Comparison of ENCODE assay signal across 38 mouse cellular contexts in genomic region chr1:132206828-132207227, GRCm38 (mm10). TPM values are rescaled to one million over a fixed set of nuclear protein-coding genes. Genes with fewer than 3 reads are reported as not detected.
DNase-seq lines count a peak whose midpoint lies in the region; ATAC-seq and TF ChIP-seq lines count a peak whose summit lies in the region.
"Had no signal": no experiment of that assay in that cellular context is flagged by ENCODE, and none has a peak within 500 bp of the region (broad histone marks: within the 10 kb centered on the region; RNA-seq: fewer than 3 reads in every experiment).

No protein-coding gene starts in this region.

- no peak overlapping the region for H3K9ac ChIP-seq in midbrain, postnatal 0 days (replicated peaks; ENCODE audit: low read length, poor library complexity, severe bottlenecking)
- no peak overlapping the region for H3K9ac ChIP-seq in midbrain, embryonic 11.5 days (ENCODE audit: low read length)
- H3K9ac ChIP-seq: forebrain, embryonic 15.5 days; heart, embryonic 13.5 days; liver, embryonic 14.5 days; neural tube, embryonic 12.5 days; stomach, embryonic 15.5 days had no signal

- H3K36me3 ChIP-seq in midbrain, embryonic 10.5 days: peaks cover 11% of the 10 kb centered on the region; the same call in 1 of the 2 replicates
- no peaks in the 10 kb centered on the region for H3K36me3 ChIP-seq in midbrain, postnatal 0 days (ENCODE audit: insufficient read depth, low read length)
- no peaks in the 10 kb centered on the region for H3K36me3 ChIP-seq in midbrain, embryonic 11.5 days (ENCODE audit: control insufficient read depth, insufficient read depth, low read length)
- H3K36me3 ChIP-seq: forebrain, embryonic 15.5 days; heart, embryonic 13.5 days; stomach, embryonic 15.5 days had no signal

- H3K27ac ChIP-seq in cerebellum, adult 2 months (ENCODE audit: insufficient read depth, low read length): 0 out of 2 replicates have a peak overlapping the region, but pooled peaks have one; percentile 4
- H3K27ac ChIP-seq in midbrain, embryonic 10.5 days (replicated peaks): 0 out of 2 replicates have a peak overlapping the region, but pooled peaks have one; percentile 69
- H3K27ac ChIP-seq in midbrain, postnatal 0 days (ENCODE audit: low read depth, low read length): no peak overlapping the region
- no peak overlapping the region for H3K27ac ChIP-seq in midbrain, embryonic 11.5 days (ENCODE audit: low read depth, low read length)
- peak overlapping the region; percentile 97 for H3K27ac ChIP-seq in olfactory bulb, adult 2 months (ENCODE audit: insufficient read depth, low read depth, low read length)
- H3K27ac ChIP-seq: forebrain, embryonic 15.5 days; heart, embryonic 13.5 days; liver, embryonic 14.5 days; neural tube, embryonic 12.5 days; stomach, embryonic 15.5 days had no signal

- H3K4me1 ChIP-seq in cerebellum, adult 2 months (ENCODE audit: control insufficient read depth, insufficient read depth, low read length): peaks cover 29% of the 10 kb centered on the region
- peaks cover 82% of the 10 kb centered on the region for H3K4me1 ChIP-seq in midbrain, embryonic 10.5 days
- H3K4me1 ChIP-seq in midbrain, postnatal 0 days (ENCODE audit: insufficient read depth, low read length): peaks cover 29% of the 10 kb centered on the region
- peaks cover 28% of the 10 kb centered on the region for H3K4me1 ChIP-seq in midbrain, embryonic 11.5 days (ENCODE audit: control insufficient read depth, insufficient read depth, low read length)
- peaks cover 68% of the 10 kb centered on the region for H3K4me1 ChIP-seq in olfactory bulb, adult 2 months (ENCODE audit: control insufficient read depth, insufficient read depth, low read length)

- WGBS in cerebellum, adult 2 months: 89% methylated on average over 3 of the region's 3 CpGs
- WGBS in midbrain, embryonic 10.5 days: 92% methylated on average over 3 of the region's 3 CpGs
- WGBS in midbrain, postnatal 0 days: 79% methylated on average over 3 of the region's 3 CpGs
- 80% methylated on average over 3 of the region's 3 CpGs for WGBS in midbrain, embryonic 11.5 days
- WGBS in olfactory bulb, adult 2 months: 63% methylated on average over 3 of the region's 3 CpGs

- no peaks in the 10 kb centered on the region for H3K27me3 ChIP-seq in cerebellum, adult 2 months (ENCODE audit: control insufficient read depth, insufficient read depth, low read length)
- peaks cover 17% of the 10 kb centered on the region for H3K27me3 ChIP-seq in midbrain, embryonic 10.5 days (ENCODE audit: low read depth, poor library complexity, severe bottlenecking)
- no peaks in the 10 kb centered on the region for H3K27me3 ChIP-seq in midbrain, postnatal 0 days (ENCODE audit: insufficient read depth, low read length)
- no peaks in the 10 kb centered on the region for H3K27me3 ChIP-seq in midbrain, embryonic 11.5 days (ENCODE audit: control insufficient read depth, insufficient read depth, low read length)
- H3K27me3 ChIP-seq: forebrain, embryonic 15.5 days had no signal

- no peak for DNase-seq in cerebellum, adult 2 months
- DNase-seq in midbrain, embryonic 10.5 days (ENCODE audit: low spot score): no peak
- no peak for DNase-seq in midbrain, postnatal 0 days (ENCODE audit: low spot score)
- DNase-seq in midbrain, embryonic 11.5 days (ENCODE audit: low spot score, missing footprints): peak; percentile 83
- no peak for DNase-seq in lung, postnatal 14 days
- no peak for DNase-seq in cerebellum, postnatal 10 days
- DNase-seq: adrenal gland, postnatal 25 days; cerebellum, adult 18-20 months; gastrocnemius, postnatal 36 days; heart, adult 18-20 months; heart, postnatal 10 days; kidney, adult 9 months; kidney, postnatal 10 days; liver; lung, adult 2 months; lung, postnatal 10 days; retina, postnatal 1 day; right cerebral cortex, postnatal 14 days; thymus, postnatal 14 days had no signal

- H3K9me3 ChIP-seq in midbrain, embryonic 10.5 days (replicated peaks): no peaks in the 10 kb centered on the region
- no peaks in the 10 kb centered on the region for H3K9me3 ChIP-seq in midbrain, postnatal 0 days (ENCODE audit: low read length)
- no peaks in the 10 kb centered on the region for H3K9me3 ChIP-seq in midbrain, embryonic 11.5 days (ENCODE audit: control insufficient read depth, low read length)
- H3K9me3 ChIP-seq: forebrain, embryonic 15.5 days; heart, embryonic 13.5 days; neural tube, embryonic 12.5 days; stomach, embryonic 15.5 days had no signal

- TF ChIP-seq POLR2A in cerebellum, adult 2 months (IDR thresholded peaks at IDR 0.05; ENCODE audit: borderline replicate concordance, insufficient read depth, low read length): no peak
- no peak for TF ChIP-seq POLR2A in olfactory bulb, adult 2 months (IDR thresholded peaks at IDR 0.05; ENCODE audit: insufficient read depth, low read depth, low read length)

- no peak for TF ChIP-seq CTCF in cerebellum, adult 2 months (IDR thresholded peaks at IDR 0.05; ENCODE audit: borderline replicate concordance, insufficient read depth, low read depth, low read length)
- no peak for TF ChIP-seq CTCF in midbrain, postnatal 0 days (IDR thresholded peaks at IDR 0.05)
- TF ChIP-seq CTCF in olfactory bulb, adult 2 months (IDR thresholded peaks at IDR 0.05; ENCODE audit: insufficient read depth, low read depth, low read length): no peak

- H3K4me2 ChIP-seq in midbrain, postnatal 0 days (ENCODE audit: low read depth, low read length, poor library complexity, severe bottlenecking): no peak overlapping the region
- H3K4me2 ChIP-seq in midbrain, embryonic 11.5 days: no peak overlapping the region
- H3K4me2 ChIP-seq: forebrain, embryonic 15.5 days; heart, embryonic 13.5 days; neural tube, embryonic 12.5 days; stomach, embryonic 15.5 days had no signal

- no peak for ATAC-seq in cerebellum, adult (ENCODE audit: insufficient number of reproducible peaks, low FRiP score, low TSS enrichment)
- ATAC-seq in midbrain, postnatal 0 days (ENCODE audit: low FRiP score): no peak
- no peak for ATAC-seq in midbrain, embryonic 11.5 days (ENCODE audit: low FRiP score)
- ATAC-seq: CD4-positive, CD25-positive, alpha-beta regulatory T cell, adult 4 months; forebrain, embryonic 15.5 days; intestine, embryonic 16.5 days had no signal

- H3K4me3 ChIP-seq in cerebellum, adult 2 months (replicated peaks; ENCODE audit: insufficient read depth, low read depth, low read length): no peak overlapping the region
- H3K4me3 ChIP-seq in midbrain, embryonic 10.5 days: no peak overlapping the region
- no peak overlapping the region for H3K4me3 ChIP-seq in midbrain, postnatal 0 days (ENCODE audit: low read depth, low read length)
- H3K4me3 ChIP-seq in midbrain, embryonic 11.5 days (ENCODE audit: low read depth, low read length): no peak overlapping the region
- no peak overlapping the region for H3K4me3 ChIP-seq in olfactory bulb, adult 2 months (ENCODE audit: insufficient read depth, low read depth, low read length)
- H3K4me3 ChIP-seq: forebrain, embryonic 15.5 days; heart, embryonic 13.5 days; neural tube, embryonic 12.5 days; stomach, embryonic 15.5 days had no signal

RNA-seq across cellular contexts. Expression of gene AC124108.1, which starts 15.6 kb away (rescaled TPM):
- 3.2 and 3.6 TPM in 2 replicates for polyA plus RNA-seq in cerebellum, adult 2 months (2012; rRNA removed)
- 2.3 and 4.0 TPM in 2 replicates for polyA plus RNA-seq in midbrain, embryonic 10.5 days (2016; fragmentation: Nextera tagmentation; extraction: Ambion mirVana)
- 3.9 and 6.9 TPM in 2 replicates for total RNA-seq in midbrain, postnatal 0 days (2014; rRNA removed)
- polyA plus RNA-seq in midbrain, postnatal 0 days (2015; fragmentation: Nextera tagmentation; extraction: Ambion mirVana): 0.50 and 0.54 TPM in 2 replicates
- 5.0 and 5.2 TPM in 2 replicates for polyA plus RNA-seq in midbrain, embryonic 11.5 days (2014; fragmentation: Nextera tagmentation; extraction: Ambion mirVana)
- polyA plus RNA-seq in olfactory bulb, adult 2 months (2012; ENCODE audit: insufficient read depth, insufficient read length, low replicate concordance, missing spikeins): not detected in 2 replicates
- total RNA-seq: adrenal gland, postnatal 25 days; gastrocnemius, adult 18-20 months; gastrocnemius, postnatal 36 days; heart, postnatal 10 days; hematopoietic stem cell, adult 5-6 weeks had no signal
- polyA plus RNA-seq: CD4-positive, CD25-positive, alpha-beta regulatory T cell, adult 4 months; heart, embryonic 13.5 days; liver, embryonic 14.5 days; lung, adult 2 months; small intestine, adult 2 months had no signal

RNA-seq across cellular contexts. Expression of gene Lemd1, which starts 15.6 kb away (rescaled TPM):
- 7.1 and 7.6 TPM in 2 replicates for polyA plus RNA-seq in cerebellum, adult 2 months (2012; rRNA removed)
- polyA plus RNA-seq in midbrain, embryonic 10.5 days (2016; fragmentation: Nextera tagmentation; extraction: Ambion mirVana): 6.2 and 8.4 TPM in 2 replicates
- total RNA-seq in midbrain, postnatal 0 days (2014; rRNA removed): 9.3 and 12.6 TPM in 2 replicates
- 11.3 and 12.6 TPM in 2 replicates for polyA plus RNA-seq in midbrain, postnatal 0 days (2015; fragmentation: Nextera tagmentation; extraction: Ambion mirVana)
- 10.7 and 12.9 TPM in 2 replicates for polyA plus RNA-seq in midbrain, embryonic 11.5 days (2014; fragmentation: Nextera tagmentation; extraction: Ambion mirVana)
- polyA plus RNA-seq in olfactory bulb, adult 2 months (2012; ENCODE audit: insufficient read depth, insufficient read length, low replicate concordance, missing spikeins): not detected in 2 replicates
- total RNA-seq: adrenal gland, postnatal 25 days; gastrocnemius, adult 18-20 months; gastrocnemius, postnatal 36 days; heart, adult 18-20 months; heart, postnatal 10 days; hematopoietic stem cell, adult 5-6 weeks had no signal
- polyA plus RNA-seq: CD4-positive, CD25-positive, alpha-beta regulatory T cell, adult 4 months; heart, embryonic 13.5 days; intestine, embryonic 16.5 days; liver, embryonic 14.5 days; lung, adult 2 months had no signal

RNA-seq across cellular contexts. Expression of gene Gm10188, which starts 22.7 kb away (rescaled TPM):
- polyA plus RNA-seq in cerebellum, adult 2 months (2012; rRNA removed): not detected in 2 replicates
- polyA plus RNA-seq in midbrain, embryonic 10.5 days (2016; fragmentation: Nextera tagmentation; extraction: Ambion mirVana): 0.23 and 0.46 TPM in 2 replicates
- total RNA-seq in midbrain, postnatal 0 days (2014; rRNA removed): not detected in 2 replicates
- polyA plus RNA-seq in midbrain, postnatal 0 days (2015; fragmentation: Nextera tagmentation; extraction: Ambion mirVana): 0.22 TPM in 1 of 2 replicates, not detected in the other
- polyA plus RNA-seq in midbrain, embryonic 11.5 days (2014; fragmentation: Nextera tagmentation; extraction: Ambion mirVana): 0.55 and 0.66 TPM in 2 replicates
- not detected in 2 replicates for polyA plus RNA-seq in olfactory bulb, adult 2 months (2012; ENCODE audit: insufficient read depth, insufficient read length, low replicate concordance, missing spikeins)
- total RNA-seq: adrenal gland, postnatal 25 days; gastrocnemius, adult 18-20 months; gastrocnemius, postnatal 36 days; heart, adult 18-20 months; heart, postnatal 10 days; hematopoietic stem cell, adult 5-6 weeks; layer of hippocampus, postnatal 10 days; left cerebral cortex, adult 18-20 months; left cerebral cortex, postnatal 14 days had no signal
- polyA plus RNA-seq: CD4-positive, CD25-positive, alpha-beta regulatory T cell, adult 4 months; embryonic facial prominence, embryonic 11.5 days; frontal cortex, adult 2 months; heart, embryonic 13.5 days; intestine, embryonic 16.5 days; limb, embryonic 11.5 days; liver, embryonic 14.5 days; lung, adult 2 months; small intestine, adult 2 months; stomach, embryonic 15.5 days; urinary bladder, adult 2 months had no signal

Comparison
In these comparisons a context has a peak if more than half of its experiments do, and no peak if none do; other contexts are left out.
1. H3K27ac ChIP-seq: peak in cerebellum, adult 2 months (single experiment), midbrain, embryonic 10.5 days (single experiment) and olfactory bulb, adult 2 months (single experiment); none in midbrain, postnatal 0 days (single experiment) and midbrain, embryonic 11.5 days (single experiment).